Mouse (Mus musculus) liver, adult 2 months (tissue): ENCODE results near the gene Acta2. TPM values are rescaled to one million over a fixed set of nuclear protein-coding genes. Genes with fewer than 3 reads are reported as not detected.

Experiments
- DNase-seq: peaks from one replicate; pipeline ENCODE4 v3.0.0-alpha.2; 2011; ENCODE audit warnings: low read depth, low spot score; ENCODE audit errors: extremely low read depth
- H3K27ac ChIP-seq: fragments of 200-500 bp; replicated peaks from 2 replicates; pipeline ENCODE4 v1.5.1; 2012; ENCODE audit warnings: low read depth, mild to moderate bottlenecking, control low read depth, inconsistent platforms, low read length; ENCODE audit not compliant: insufficient read depth
- H3K27me3 ChIP-seq: fragments of 200-500 bp; 2 replicates; pipeline ENCODE4 v1.6.1; 2012; ENCODE audit warnings: mild to moderate bottlenecking, moderate library complexity, low read length, inconsistent platforms; ENCODE audit not compliant: control insufficient read depth, insufficient read depth
- H3K36me3 ChIP-seq: fragments of 200-500 bp; 2 replicates; pipeline ENCODE4 v1.6.1; 2012; ENCODE audit warnings: low read length, inconsistent platforms; ENCODE audit not compliant: control insufficient read depth, insufficient read depth
- H3K4me1 ChIP-seq: fragments of 200-500 bp; 2 replicates; pipeline ENCODE4 v1.6.1; 2011; ENCODE audit warnings: low read length; ENCODE audit not compliant: control insufficient read depth, insufficient read depth
- H3K4me3 ChIP-seq: fragments of 200-500 bp; 2 replicates; pipeline ENCODE4 v1.5.1; 2011; ENCODE audit warnings: low read depth, mild to moderate bottlenecking, control low read depth, low read length, moderate library complexity; ENCODE audit not compliant: insufficient read depth
- H3K79me2 ChIP-seq: fragments of 200-500 bp; 2 replicates; pipeline ENCODE4 v1.6.1; 2012; ENCODE audit warnings: inconsistent platforms, mild to moderate bottlenecking, low read length, moderate library complexity; ENCODE audit not compliant: control insufficient read depth, insufficient read depth
- H3K9ac ChIP-seq: fragments of 200-500 bp; 2 replicates; pipeline ENCODE4 v1.6.1; 2012; ENCODE audit warnings: low read depth, mild to moderate bottlenecking, control low read depth, inconsistent platforms, low read length
- CTCF ChIP-seq: fragments of 200-500 bp; IDR thresholded peaks from 2 replicates; pipeline ENCODE4 v1.5.1; 2011; ENCODE audit warnings: low read depth, low read length, control low read depth
- POLR2A ChIP-seq: fragments of 200-500 bp; IDR thresholded peaks from 2 replicates; pipeline ENCODE4 v1.6.1; 2011; ENCODE audit warnings: low read length, control low read depth; ENCODE audit not compliant: insufficient read depth; ENCODE audit errors: extremely low read depth
- WGBS: fragments of 180-500 bp; shearing (Covaris S2); methylation state at CpG from one replicate; pipeline ENCODE4 v1.1.7; 2018; 5-methylcytosine and 5-hydroxymethylcytosine counted together
- polyA plus RNA-seq: library from polyadenylated mRNA; depleted of rRNA; stranded (reverse); fragments of >200 nt; gene quantifications from 2 replicates; pipeline ENCODE4 v1.2.3, GENCODE M21; 2012
- total RNA-seq: library from RNA; depleted of rRNA; stranded (reverse); fragments of >200 nt; gene quantifications from 2 replicates; pipeline ENCODE4 v1.2.3, GENCODE M21; 2014

Acta2 gene
- total and polyA plus RNA-seq, 2 experiments, result 2.0 to 3.6 TPM

- Histone ChIP-seq H3K27ac (peak overlapping the region; percentile 9), H3K36me3 (no peaks in the 10 kb centered on the region), H3K27me3 (no peaks in the 10 kb centered on the region), H3K9ac (peak overlapping the region; percentile 19), H3K79me2 (no peaks in the 10 kb centered on the region), H3K4me1 (peaks cover 1% of the 10 kb centered on the region; the same call in 1 of the 2 replicates), H3K4me3 (peak overlapping the region; percentile 56)
- peak; percentile 69 for DNase-seq
- TF ChIP-seq CTCF (peak; percentile 34; the same call in 1 of the 2 replicates), POLR2A (0 out of 2 replicates have a peak, but pooled peaks have one; percentile 4)
- WGBS, result 16% methylated on average over 10 of the region's 10 CpGs
These were observed 29.0 kb upstream of the Acta2 start for GRCm38 (mm10) chr19:34284383-34284782.

- Histone ChIP-seq H3K4me3 (no peak overlapping the region), H3K79me2 (no peaks in the 10 kb centered on the region), H3K9ac (no peak overlapping the region), H3K27me3 (no peaks in the 10 kb centered on the region), H3K4me1 (peaks cover 1% of the 10 kb centered on the region; the same call in 1 of the 2 replicates), H3K27ac (peak overlapping the region; percentile 52; the same call in 1 of the 2 replicates), H3K36me3 (no peaks in the 10 kb centered on the region)
- no peak for TF ChIP-seq POLR2A
- TF ChIP-seq CTCF, result no peak
- peak; percentile 21 for DNase-seq
- 64% methylated on average over 6 of the region's 6 CpGs for WGBS
These were observed 28.2 kb upstream of the Acta2 start for GRCm38 (mm10) chr19:34283614-34284013.

GRCm38 (mm10) chr19:34278078-34278477, 22.7 kb upstream of the Acta2 start:
- WGBS, result 87% methylated on average over 3 of the region's 3 CpGs

GRCm38 (mm10) chr19:34273073-34273472, 17.7 kb upstream of the Acta2 start:
- Histone ChIP-seq H3K27ac (no peak overlapping the region), H3K4me3 (no peak overlapping the region), H3K79me2 (no peaks in the 10 kb centered on the region), H3K4me1 (no peaks in the 10 kb centered on the region), H3K9ac (no peak overlapping the region), H3K36me3 (no peaks in the 10 kb centered on the region), H3K27me3 (no peaks in the 10 kb centered on the region)
- WGBS, result 100% methylated on average over 1 of the region's 1 CpGs
- TF ChIP-seq POLR2A, result no peak
- TF ChIP-seq CTCF, result no peak
- no peak for DNase-seq

More at GRCm38 (mm10) chr19:34278078-34278477, 22.7 kb upstream of the Acta2 start:
- Histone ChIP-seq H3K27me3 (no peaks in the 10 kb centered on the region), H3K79me2 (no peaks in the 10 kb centered on the region), H3K9ac (no peak overlapping the region), H3K4me3 (no peak overlapping the region), H3K4me1 (no peaks in the 10 kb centered on the region; the same call in 1 of the 2 replicates), H3K27ac (no peak overlapping the region), H3K36me3 (no peaks in the 10 kb centered on the region)
- no peak for DNase-seq
- TF ChIP-seq CTCF (no peak), POLR2A (no peak)

GRCm38 (mm10) chr19:34270824-34271464, 15.6 kb upstream of the Acta2 start:
- Histone ChIP-seq H3K27me3 (no peaks in the 10 kb centered on the region), H3K79me2 (no peaks in the 10 kb centered on the region), H3K4me3 (no peak overlapping the region), H3K9ac (no peak overlapping the region), H3K4me1 (no peaks in the 10 kb centered on the region), H3K27ac (no peak overlapping the region), H3K36me3 (no peaks in the 10 kb centered on the region)
- TF ChIP-seq CTCF (no peak), POLR2A (no peak)
- WGBS, result 95% methylated on average over 13 of the region's 13 CpGs
- no peak for DNase-seq

- H3K4me3 ChIP-seq, result no peak overlapping the region
- no peaks in the 10 kb centered on the region for H3K36me3 ChIP-seq
- H3K79me2 ChIP-seq, result no peaks in the 10 kb centered on the region
- no peaks in the 10 kb centered on the region for H3K27me3 ChIP-seq
- no peak for TF ChIP-seq CTCF
- TF ChIP-seq POLR2A, result no peak
- DNase-seq, result no peak
- 74% methylated on average over 11 of the region's 11 CpGs for WGBS
- no peaks in the 10 kb centered on the region for H3K4me1 ChIP-seq
- no peak overlapping the region for H3K27ac ChIP-seq
- H3K9ac ChIP-seq, result no peak overlapping the region
These were observed 14.8 kb upstream of the Acta2 start for GRCm38 (mm10) chr19:34270106-34270726.
